Mouse (Mus musculus): Measurements from ENCODE around the gene Pex10. TPM values are rescaled to one million over a fixed set of nuclear protein-coding genes. Genes with fewer than 3 reads are reported as not detected.

Pex10 gene
- total RNA-seq, 2 experiments from 2014 or later = 19.4 to 23.1 TPM

- no peak for DNase-seq
- intact Hi-C loops (cut with DNase I) = no loop called here
These were observed 24.1 kb downstream of the Pex10 start for GRCm38 (mm10) chr4:155090688-155091449.

GRCm38 (mm10) chr4:155092718-155093430 is 26.1 kb downstream of the Pex10 start:
- no peak for DNase-seq
- intact Hi-C loops (cut with DNase I) = no loop called here

- no peak for DNase-seq
- intact Hi-C loops (cut with DNase I) = loop anchor here (2.0 kb wide), 1 partner anchor 35 kb away; no protein-coding TSS in a partner anchor
These were observed 26.8 kb downstream of the Pex10 start for GRCm38 (mm10) chr4:155093431-155094149.

- intact Hi-C loops (cut with DNase I) = loop anchor here (2.0 kb wide), 1 partner anchor 34 kb away; no protein-coding TSS in a partner anchor
- DNase-seq = peak; percentile 51 to 64
These were observed 27.7 kb downstream of the Pex10 start for GRCm38 (mm10) chr4:155094565-155094964.

GRCm38 (mm10) chr4:155095238-155095900 is 28.6 kb downstream of the Pex10 start:
- intact Hi-C loops (cut with DNase I) = loop anchor here (1.0 to 2.0 kb wide), 4 partner anchors 33 to 213 kb away; partner anchors contain the start of gene Faap20

GRCm38 (mm10) chr4:155095967-155096366 is 29.2 kb downstream of the Pex10 start:
- intact Hi-C loops (cut with DNase I) = loop anchor here (1.0 to 2.0 kb wide), 4 partner anchors 33 to 212 kb away; partner anchors contain the start of gene Faap20
- no peak for DNase-seq

More at GRCm38 (mm10) chr4:155095238-155095900, 28.6 kb downstream of the Pex10 start:
- peak; percentile 83 to 86 for DNase-seq

- intact Hi-C loops (cut with DNase I) = no loop called here
- DNase-seq = no peak
These were observed 30.6 kb downstream of the Pex10 start for GRCm38 (mm10) chr4:155097452-155097851.

GRCm38 (mm10) chr4:155098572-155098971 is 31.8 kb downstream of the Pex10 start:
- DNase-seq = no peak
- intact Hi-C loops (cut with DNase I) = no loop called here

- intact Hi-C loops (cut with DNase I) = no loop called here
- DNase-seq = no peak
These were observed 41.1 kb downstream of the Pex10 start for GRCm38 (mm10) chr4:155107886-155108285.

- intact Hi-C loops (cut with DNase I) = no loop called here
- DNase-seq = no peak
These were observed 42.7 kb downstream of the Pex10 start for GRCm38 (mm10) chr4:155109471-155109870.

GRCm38 (mm10) chr4:155113766-155114410 is 47.1 kb downstream of the Pex10 start:
- intact Hi-C loops (cut with DNase I) = no loop called here
- no peak for DNase-seq

- intact Hi-C loops (cut with DNase I) = no loop called here
- DNase-seq = no peak
These were observed 49.8 kb downstream of the Pex10 start for GRCm38 (mm10) chr4:155116607-155117006.

- no peak for DNase-seq
- intact Hi-C loops (cut with DNase I) = no loop called here
These were observed 50.7 kb downstream of the Pex10 start for GRCm38 (mm10) chr4:155117396-155117978.

GRCm38 (mm10) chr4:155118278-155118677 is 51.5 kb downstream of the Pex10 start:
- DNase-seq = no peak
- intact Hi-C loops (cut with DNase I) = no loop called here

- DNase-seq = no peak
- intact Hi-C loops (cut with DNase I) = no loop called here
These were observed 53.2 kb downstream of the Pex10 start for GRCm38 (mm10) chr4:155120038-155120437.

- intact Hi-C loops (cut with DNase I) = no loop called here
- no peak for DNase-seq
These were observed 53.8 kb downstream of the Pex10 start for GRCm38 (mm10) chr4:155120583-155120982.

GRCm38 (mm10) chr4:155121222-155121621 is 54.4 kb downstream of the Pex10 start:
- DNase-seq = no peak
- intact Hi-C loops (cut with DNase I) = no loop called here

Measured in heart, postnatal 36 days (tissue).